Mouse (Mus musculus) gonadal fat pad, adult 2 months (tissue): ENCODE measurements around the gene Carmil1. TPM values are rescaled to one million over a fixed set of nuclear protein-coding genes. Genes with fewer than 3 reads are reported as not detected.
A peak's percentile ranks its signal among the peaks of the same experiment; 100 is the strongest.
"Not testable (repeated sequence)": the region's sequence is repeated elsewhere in the genome, so short reads cannot be mapped to it uniquely, and the experiment has no call there.

Experiments
- DNase-seq: peaks from one replicate; pipeline ENCODE4 v3.0.0-alpha.2; 2012; ENCODE audit warnings: low read depth
- polyA plus RNA-seq: library from polyadenylated mRNA; depleted of rRNA; stranded (reverse); fragments of >200 nt; gene quantifications from 2 replicates; pipeline ENCODE4 v1.2.3, GENCODE M21; 2012

Carmil1 gene
- polyA plus RNA-seq, 1 experiment, result 11.2 TPM

DNA sequence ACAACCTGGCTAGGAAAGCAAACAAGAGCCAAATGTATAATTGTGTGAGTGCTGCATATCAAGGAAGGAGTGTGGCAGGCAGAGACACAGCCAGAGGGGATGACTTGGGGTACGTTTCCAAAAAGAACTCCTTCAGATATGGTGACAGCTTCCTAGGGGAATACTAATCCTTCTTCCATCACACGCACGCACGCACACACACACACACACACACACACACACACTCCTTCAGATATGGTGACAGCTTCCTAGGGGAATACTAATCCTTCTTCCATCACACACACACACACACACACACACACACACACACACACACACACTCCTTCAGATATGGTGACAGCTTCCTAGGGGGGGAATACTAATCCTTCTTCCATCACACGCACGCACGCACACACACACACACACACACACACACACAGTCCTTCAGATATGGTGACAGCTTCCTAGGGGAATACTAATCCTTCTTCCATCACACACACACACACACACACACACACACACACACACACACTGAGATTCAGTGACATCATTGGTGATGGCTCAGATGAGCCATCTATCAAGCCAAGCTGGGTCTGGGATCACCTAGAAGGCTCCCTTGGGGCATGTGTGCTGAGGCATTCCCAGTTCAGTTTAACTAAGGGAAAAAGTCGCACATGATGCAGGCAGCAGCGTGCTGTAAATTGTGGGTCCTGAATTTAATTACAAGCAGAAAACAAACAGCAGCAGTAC is 175.8 kb downstream of the Carmil1 start:
- DNase-seq, result not testable (repeated sequence)

DNA sequence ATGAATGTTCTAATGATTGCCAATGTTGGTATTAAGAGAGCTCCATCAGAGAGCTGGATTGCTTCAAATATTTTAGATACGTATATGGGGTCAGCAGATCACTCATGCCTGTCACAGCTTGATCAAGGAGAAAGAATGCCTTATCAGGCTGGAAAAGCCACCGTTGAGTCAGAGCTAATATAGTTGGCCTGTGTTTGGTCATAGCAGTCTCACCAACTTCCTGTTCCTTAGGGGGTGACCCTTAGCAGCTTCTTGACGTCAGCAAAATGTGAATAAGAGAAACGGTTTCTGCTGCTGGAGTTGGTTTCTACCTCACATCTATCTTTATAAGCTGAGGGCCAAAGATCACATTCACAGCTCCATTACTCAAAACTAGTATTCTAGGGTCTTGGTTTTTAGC is 176.6 kb downstream of the Carmil1 start:
- DNase-seq, result no peak

DNA sequence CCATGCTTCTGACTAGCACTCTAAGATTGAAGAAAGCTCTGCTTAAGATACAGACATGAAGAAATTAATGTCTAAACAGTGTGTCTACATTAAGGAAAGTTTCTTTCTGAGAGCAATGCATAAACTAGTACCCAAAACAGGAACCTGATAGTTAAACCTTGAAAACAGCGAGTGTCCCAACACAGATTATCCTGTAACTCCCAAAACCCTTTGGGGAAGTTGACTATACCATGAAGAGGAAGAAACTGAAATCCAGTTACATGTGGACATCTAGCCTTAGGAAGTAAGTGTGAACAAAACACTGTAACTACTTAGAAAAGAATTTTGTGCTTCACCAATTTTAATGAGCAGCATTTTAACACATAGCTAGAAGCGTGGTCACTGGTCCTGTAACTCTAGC is 177.4 kb downstream of the Carmil1 start:
- no peak for DNase-seq

DNA sequence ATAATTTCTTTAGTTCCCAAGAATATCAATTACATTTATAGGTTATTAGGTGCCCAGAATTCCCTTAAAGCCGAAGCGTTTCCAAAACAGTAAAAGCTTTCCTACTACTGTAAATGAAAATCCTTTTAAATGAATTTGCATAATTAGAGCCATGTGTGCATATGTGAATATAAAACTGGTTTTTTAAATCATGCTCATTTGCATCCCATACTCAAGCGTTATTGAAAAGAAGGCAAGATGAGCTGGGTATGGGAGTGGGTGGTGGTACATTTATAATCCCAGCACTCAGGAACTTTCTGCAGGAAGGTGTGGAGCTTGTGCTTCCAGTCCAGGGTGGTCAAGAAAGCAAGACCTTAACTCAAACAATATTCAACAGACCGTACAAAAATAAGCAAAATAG is 178.3 kb downstream of the Carmil1 start:
- no peak for DNase-seq

DNA sequence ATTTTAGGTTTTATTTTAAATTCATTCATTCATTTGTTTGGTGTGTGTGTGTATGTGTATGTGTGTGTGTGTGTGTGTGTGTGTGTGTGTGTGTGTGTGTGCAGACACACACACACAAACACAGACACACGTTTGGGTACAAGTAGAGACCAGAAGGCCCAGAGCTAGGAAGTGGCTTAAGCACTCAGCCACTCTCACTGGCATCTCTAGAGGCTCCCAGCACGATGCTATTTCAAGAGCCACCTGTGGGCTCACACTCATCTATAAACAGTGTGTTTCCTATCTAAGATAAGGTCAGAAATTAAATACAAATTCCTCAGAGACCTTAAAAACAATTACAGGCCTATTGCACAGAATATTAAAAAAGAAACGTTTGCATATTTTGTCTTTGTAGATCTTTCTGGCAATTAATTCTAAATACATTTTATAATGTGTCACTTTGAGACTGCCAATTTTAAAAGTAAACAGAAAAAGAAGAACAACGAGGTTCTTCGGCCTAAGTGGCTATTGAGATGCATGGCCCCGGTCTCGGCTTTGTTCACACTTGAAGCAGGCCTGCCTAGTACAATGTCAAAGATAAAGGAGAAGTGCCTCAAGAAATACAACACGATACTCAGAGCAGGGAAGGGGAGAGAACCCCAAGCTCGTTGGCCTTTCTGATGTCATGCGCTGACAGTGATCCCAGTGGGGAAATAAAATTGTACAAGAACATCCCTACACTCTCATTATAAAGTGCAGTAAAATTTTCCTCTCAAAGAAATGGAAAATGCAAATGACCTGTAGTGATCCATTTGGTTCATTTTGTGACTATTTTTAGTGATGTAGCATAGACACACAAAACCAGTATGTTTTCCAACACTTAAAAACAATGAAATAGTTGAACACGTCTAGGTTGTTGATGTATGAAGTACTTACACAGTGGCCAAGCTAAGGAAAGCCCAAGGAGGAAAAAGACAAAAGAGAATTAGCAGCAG is 179.2 kb downstream of the Carmil1 start:
- no peak for DNase-seq

DNA sequence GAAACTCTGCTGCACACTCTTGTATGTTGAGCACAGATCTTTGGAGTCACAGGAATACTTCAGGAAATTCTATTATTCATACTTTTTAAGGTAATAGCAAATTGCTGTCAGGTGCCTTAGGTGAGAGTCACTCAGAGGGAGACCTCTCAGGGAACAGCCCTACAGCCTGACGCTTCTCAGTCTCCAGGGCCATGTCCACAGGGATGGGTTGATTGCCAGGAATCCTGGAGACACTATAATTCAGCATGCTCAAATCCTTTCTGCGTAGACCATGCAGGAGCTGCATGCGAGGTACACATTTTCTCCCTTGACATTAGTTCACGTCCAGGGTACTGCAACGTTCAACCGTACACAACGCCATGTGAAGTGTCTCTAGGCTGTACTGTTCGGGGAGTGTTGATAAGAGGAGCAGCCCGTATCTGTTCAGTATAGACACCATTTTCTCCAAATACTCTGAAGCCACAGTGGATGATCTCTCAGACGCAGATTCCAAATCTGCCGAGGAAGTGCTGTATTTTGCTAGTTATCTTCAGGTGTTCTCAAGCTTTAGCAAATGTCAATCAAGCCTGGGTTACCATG is 180.0 kb downstream of the Carmil1 start:
- no peak for DNase-seq

DNA sequence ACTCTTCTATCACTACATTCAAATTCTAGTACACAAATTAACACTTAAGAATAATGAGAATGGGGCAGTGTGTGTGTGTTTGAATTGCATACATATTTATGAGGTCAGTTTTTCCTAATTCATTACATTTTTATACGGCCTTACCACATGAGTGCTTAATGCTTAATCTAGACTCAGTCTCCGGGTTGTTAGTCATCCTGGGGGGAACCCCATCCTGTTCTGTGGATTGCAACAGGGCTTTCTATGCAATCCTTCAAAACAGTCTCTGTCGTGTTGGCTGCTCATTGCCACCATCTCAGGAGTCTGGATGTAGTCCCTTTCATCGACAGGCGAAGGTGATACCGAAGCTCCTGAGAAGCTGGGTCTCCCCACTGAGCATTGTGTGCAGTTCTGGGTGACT is 184.0 kb downstream of the Carmil1 start:
- no peak for DNase-seq

DNA sequence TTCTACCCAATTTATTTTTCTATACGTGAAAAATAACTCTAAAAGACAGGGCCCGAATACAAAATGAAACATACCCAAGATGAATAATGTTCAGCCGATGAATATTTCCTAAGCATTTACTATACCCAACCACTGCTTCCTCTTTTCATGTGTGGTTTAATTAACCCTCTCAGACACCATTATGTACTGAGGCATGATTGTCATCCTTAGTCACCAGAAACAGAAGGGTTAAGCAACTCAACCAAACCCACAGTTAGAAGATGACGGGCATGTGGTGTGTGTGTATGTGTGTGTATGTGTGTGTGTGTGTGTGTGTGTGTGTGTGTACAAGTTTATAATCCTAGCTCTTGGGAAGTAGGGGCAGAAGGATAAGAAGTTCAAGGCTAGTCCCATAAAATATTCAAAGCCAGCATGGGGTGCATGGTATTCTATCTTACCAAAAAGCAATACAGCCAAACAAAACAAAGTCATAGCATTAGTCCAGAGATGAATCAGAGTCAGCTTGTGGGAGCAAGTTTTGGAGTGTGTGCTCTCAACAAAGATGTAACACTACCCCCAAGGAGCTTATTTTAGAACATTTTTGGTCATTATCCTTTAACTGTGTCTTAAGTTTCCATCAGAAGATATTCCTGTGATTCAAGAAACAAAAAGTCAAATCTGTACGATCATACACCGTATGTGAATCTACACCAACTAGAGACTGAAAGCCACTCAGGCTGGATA is 185.6 kb downstream of the Carmil1 start:
- DNase-seq, result no peak

DNA sequence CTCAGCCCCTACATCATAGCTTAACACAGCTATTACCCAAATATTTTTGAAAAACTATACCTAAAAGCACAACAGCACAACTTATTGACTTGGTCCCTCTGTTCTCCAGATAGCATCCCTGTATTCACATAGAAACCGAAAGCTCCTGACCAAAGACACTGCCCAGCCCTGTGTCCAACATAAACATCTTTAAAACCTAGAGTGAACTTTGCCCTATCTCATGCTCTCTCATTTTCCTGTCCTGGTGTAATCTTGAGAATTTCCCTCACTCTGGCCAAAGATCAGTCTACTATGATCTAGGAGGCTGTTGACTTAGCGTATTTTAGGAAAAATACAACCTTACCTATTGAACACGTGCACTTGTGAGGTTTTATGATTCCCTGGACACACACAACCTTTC is 187.5 kb downstream of the Carmil1 start:
- no peak for DNase-seq

DNA sequence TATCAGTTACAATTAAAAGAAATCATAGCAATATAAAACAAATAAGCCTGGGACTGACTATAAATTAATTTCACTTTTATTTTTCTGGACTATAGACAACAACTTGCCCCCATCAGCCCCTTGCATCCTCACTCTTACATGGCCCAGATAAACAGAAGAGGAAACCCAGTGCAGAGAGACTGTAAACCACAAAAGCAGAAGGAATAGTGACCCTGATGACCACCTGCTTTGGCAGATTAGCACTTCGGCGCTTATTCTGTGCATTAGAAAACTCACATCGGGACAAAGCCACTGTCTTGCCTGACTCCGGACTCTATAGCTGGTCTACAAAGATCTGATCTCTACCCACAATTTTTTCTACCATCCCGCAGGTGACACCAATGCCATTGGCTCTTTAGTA is 188.5 kb downstream of the Carmil1 start:
- DNase-seq, result no peak

DNA sequence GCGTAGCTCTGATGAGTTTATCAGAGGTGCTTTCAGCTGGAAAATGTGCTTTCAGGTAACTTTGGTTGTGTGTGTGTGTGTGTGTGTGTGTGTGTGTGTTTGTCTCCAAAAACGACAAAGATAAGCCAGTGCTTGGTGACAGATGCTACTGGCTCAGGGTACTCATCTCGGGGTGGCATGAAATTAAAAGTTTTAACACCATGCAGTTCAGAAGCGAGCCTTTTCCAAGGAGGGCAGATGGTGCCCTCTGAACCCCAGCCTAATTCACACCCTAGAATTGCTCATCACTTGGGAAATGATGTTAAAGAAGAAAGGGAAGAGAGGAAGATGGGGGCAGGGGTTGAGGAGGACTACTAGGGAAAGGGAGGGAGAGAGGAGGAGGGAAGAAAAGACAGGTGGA is 198.4 kb downstream of the Carmil1 start:
- no peak for DNase-seq

DNA sequence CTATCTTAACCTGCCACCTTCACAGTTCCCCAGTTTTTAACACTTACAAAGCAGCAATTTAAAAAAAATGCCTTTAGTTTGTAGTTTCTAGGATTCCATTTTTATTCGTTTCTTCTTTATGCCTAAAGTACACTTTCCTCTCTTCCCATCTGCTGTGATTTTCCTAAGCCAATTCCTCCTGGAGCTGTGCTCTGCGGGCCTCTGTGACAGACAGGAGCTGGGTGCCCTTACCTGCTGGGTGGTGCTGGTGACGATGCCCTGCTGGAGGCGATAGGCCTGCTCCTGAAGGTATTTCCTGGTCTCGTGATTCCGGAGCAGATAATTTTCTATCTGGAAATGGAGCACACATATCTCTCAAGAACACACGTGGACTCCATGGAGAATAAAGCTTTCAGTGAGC is 198.9 kb downstream of the Carmil1 start:
- DNase-seq, result no peak

DNA sequence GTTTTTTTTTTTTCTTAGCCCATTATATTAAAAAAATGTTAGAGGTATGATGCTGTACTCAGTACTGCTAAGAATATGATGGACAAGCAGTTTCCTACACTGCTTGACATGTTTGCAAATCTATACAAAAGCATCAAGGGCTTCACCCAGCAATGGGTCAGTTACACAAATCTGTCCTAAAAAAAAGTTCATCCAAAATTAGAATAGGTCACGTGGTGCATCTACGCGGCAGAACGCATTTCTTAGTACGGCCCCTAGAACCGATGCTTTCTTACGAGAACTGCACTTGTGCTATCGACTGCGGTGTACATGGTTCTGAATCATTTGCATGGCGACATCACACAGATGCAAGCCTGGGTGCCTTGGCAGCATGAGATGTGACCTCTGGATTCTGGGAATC is 208.0 kb downstream of the Carmil1 start:
- no peak for DNase-seq

DNA sequence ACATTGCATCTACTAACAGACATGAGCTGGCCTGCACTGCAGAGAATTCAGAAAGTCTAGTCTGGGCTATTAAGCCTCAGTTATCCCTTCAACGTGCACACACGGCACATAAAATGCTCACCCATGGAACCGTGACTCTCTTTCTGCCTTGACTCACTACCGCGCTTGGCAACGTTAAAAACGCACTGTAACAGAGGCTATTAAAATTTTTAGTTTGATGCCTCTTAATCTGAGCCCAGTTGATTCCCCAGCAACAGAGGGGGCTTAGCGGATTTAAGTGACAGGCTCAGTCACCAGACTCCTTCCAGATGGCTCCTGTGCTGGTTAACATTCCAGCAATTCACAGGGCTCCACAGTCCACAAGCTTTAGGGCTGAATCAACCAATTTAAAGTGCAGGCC is 213.0 kb downstream of the Carmil1 start:
- DNase-seq, result no peak

DNA sequence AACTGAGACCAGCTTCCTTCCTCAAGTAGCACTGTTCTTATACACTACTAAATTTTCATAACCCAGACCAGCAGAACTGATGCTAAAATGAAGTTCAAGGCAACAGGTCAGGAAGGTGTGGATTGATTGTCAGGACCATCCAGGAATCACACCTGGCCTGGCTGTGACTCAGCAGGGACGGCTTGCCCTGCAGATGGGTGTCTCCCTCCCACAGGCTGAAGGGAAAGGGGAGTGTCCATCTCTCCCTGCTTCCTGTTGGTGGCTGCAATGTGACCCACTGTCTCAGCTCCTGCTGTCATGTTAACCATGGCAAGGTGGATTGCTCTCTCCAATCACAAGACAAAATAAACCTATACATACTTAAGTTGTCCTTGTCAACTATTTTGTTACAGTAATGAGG is 215.1 kb downstream of the Carmil1 start:
- no peak for DNase-seq

DNA sequence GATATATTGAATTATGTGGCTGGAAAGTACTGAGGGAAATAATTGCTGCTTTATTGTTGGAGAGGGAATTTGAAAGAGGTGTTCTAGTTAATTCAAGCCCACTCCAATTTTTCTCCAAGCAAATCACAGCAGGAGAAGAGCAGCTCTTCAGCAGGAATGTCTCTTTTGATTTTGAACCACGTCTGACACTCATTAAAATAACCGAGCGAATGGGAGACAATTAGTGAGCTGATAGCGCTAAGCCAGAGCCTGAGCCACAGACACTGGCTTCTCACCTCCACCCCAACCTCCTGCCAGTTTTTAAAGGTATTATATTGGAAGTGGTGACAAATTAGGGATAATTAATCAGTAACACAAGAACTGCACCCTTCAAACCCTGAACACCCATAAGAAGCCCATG is 217.8 kb downstream of the Carmil1 start:
- no peak for DNase-seq

DNA sequence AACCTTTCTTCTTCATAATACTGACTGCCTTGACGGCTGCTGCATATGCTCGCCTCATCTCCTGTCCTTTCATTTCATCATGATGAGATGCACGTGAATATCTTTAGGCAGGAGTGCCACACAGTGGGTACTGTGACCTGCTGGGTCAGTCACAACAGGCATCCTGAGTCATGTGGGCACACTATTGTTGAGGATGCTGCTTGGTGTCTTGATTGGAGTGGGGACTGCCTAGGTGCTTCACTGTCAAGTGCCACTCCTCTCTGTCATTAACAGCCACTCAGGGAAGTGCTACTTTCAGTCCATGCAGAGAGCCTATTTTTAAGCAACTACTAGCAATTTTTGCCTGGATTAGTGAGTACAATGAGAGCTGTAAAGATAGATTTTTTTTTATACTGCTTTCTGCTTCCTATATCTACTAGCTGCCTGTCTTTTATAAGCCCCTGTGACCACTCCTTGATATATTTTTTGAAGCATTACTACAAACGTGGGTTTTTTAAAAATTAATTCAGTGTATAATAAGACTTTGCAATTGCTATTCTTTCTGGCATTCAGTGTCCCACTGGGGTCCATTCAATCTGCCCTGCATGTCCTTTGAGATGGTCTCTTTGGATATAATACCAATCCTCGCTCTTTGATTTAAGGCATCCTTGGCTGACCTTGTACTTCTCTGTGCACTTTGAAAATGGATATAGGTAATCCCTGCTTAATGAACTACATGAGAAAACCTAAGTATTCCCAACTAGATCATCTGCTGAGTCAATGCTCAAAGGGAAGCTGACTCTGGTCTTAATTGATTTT is 225.3 kb downstream of the Carmil1 start:
- no peak for DNase-seq

DNA sequence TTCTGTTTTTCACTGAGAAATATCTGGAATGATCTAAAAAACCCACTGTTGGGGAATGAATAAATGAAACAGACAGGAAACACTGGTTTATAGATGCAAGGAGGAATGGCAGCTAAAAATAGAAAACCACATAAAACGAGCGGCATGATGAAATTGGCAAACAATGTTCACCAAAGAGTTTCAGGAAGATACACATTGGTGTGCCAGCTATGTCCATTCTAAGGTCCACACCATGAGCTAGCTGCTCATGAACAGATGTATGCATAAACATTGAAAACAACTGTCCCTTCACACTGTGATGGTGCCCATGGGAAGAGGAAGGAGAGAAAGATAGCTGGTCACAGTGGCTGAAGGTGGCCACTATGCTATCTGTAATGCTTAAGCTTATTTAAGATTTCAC is 229.1 kb downstream of the Carmil1 start:
- no peak for DNase-seq

DNA sequence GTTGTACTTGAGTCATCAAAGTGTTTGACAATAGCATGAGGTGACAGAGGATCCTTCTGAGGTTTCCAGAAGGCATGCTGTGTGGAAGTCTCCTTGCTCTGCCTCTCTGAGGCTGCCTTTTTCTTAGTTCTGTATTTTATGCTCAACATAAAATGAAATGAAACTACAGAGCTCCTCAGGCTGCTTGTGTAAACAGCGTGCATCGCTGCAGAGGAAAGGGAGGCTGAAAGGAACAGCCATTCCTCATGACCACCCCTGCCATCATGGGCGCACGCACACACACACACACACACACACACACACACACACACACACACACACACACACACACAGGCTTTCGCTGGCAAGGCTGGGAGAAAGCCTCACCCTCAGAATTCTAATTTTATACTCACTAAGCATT is 230.3 kb downstream of the Carmil1 start:
- DNase-seq, result no peak

DNA sequence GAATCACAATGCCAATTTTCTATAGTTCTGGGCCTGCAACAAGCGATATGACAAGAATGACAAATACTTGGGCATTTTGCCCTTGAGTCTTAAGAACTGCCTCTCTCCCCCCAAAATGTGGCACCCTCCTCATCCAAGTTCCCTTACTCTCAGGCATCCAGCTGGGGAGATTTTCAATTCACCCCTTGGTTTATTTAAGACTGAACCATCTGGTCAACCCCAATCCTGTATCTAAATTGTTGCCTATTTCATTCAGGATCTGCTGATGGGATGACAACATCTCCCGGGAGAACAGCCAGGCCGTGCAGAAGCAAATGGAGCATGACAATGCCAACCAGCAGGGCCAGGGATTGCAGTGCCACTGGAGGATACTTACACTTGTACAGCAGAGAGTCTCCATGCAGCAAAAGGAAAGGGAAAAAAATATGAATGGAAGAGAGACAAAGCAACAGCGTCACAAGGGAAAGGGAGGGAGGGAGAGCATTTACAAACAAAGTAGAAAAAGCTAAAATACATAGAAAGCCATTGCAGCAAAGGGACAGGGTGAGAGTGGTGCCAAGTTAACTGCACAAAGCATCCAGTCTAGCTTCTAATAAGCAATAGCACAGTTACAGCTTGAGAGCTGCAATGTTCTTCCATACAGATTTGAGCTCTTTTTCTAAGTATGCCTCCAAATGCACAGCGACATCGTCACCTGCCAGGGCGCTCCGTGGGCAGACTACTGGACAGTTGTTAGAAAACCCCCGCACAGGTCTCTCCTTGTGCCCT is 231.1 kb downstream of the Carmil1 start:
- peak; percentile 16 for DNase-seq
